Mouse (Mus musculus) embryo, embryonic 10 days (tissue): Measurements from ENCODE around the gene Map3k14.

Experiments used
- DNase-seq: peaks from one replicate; pipeline ENCODE4 v3.0.0-alpha.2; 2015; ENCODE audit warnings: low spot score

Map3k14 gene

DNA sequence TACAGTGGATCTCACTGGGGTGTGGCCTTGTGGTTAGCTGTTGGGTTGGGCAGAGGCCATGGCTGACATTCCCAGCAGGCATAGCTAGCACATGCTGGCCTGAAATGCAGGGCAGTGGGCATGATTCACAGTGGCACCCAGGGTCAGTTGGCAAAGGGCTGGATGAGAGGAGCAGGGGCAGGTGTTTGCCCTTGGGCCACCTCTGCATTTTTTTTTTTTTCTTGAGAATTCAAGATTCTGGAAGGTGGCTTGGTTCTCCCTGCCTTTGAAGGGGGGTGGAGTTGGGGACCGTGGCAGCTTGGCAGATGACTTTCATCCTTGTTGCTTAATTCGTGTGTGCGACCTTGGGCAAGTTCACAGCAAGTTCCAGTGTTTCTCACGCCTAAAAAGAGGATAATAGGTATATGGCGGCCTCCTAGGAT lies 92.8 kb downstream of the Map3k14 start:
- no peak for DNase-seq

DNA sequence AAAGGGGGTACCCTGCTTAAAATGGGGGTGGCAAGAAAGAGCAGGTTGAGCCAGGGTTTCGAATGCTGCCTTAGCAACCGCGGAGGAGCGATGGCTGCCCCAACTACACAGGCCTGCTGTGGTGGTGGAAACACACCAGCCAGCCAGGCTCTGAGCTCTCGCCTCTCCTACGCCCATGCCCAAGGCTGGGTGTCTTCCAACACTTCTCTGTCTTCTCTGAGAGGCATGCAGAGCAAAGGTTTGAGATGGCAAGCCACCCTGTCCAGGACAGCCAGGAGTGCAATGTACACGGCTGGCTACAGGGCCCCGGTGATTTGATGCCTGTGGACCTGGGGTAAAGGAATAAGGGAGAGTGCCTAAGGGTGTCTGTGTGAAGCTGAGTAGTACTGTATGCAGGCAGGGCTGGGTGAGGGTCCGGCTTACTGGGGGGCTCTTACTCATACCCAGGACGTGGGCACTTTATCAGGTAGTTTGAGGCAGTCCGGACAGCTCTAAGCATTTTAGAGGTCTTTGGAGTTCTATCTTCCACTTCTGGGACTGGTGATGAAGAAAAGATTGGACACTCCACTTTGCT lies 93.4 kb downstream of the Map3k14 start:
- DNase-seq, result no peak

DNA sequence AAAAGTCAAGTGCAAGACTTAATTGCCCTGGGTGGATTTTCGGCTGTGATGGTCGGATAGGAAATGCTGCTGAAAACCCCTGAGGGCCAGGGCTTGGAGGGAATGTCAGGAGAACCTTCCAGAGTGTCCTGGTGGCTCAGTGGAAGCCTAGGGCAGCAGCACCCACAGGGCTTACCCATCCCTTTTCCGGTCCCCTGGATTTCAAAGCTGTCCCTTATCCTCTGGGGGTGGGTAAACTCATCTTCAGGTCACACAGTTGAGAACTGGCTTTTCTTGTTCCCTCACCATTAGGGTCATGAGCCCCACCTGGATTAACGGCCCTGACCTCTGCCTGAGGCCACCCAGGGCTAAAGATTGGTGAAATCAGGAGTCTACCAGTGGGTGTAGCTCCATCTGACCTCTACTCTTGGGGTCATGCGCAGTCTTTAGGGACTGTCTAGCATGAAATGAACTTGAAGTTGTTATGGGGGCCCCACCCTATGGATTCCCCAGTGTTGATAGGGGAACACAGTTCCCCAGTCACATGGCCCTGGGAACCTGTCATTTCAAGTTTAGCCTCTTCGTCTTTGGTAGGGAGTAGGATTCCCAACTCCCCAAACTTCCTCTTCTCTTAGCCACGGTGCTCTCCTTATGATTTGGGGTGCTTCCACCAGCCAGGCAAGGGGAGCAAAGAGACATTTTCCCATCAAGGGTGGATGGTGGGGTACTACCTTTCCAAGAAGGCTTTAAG lies 94.1 kb downstream of the Map3k14 start:
- DNase-seq, result no peak

DNA sequence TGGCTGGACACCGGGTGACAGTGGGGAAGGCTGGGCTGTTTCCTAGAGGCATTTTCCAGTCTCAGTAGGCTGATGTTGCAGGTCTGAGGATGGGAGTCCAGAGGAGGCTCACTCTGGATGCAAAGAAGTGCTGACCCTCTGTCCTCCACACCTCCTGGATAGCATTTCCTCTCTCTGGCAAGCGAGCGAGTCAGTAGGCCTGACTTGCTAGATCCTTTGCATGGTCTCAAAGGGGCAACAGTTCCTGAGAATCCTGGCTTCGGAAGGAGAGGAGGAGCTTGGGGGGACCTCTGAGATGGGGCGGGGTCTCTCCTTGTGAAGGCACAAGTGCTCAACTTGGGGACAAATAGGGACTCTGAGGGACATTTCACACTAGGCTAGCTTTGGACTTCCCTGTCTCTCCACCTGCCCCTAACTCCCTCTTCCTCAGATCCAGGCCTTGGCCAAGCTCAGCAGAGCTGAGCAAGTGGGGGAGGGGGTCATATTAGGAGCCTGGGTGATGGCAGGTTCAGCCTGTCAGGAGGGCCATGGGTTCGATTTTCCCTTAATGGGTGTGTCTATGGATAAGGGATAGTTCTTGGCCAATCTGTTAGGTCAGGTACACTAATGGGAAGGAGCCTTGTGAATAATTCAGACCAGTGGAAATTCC lies 94.8 kb downstream of the Map3k14 start:
- no peak for DNase-seq

GRCm38 (mm10) chr11:103171703-103172391 lies 95.4 kb downstream of the Map3k14 start:
- no peak for DNase-seq

DNA sequence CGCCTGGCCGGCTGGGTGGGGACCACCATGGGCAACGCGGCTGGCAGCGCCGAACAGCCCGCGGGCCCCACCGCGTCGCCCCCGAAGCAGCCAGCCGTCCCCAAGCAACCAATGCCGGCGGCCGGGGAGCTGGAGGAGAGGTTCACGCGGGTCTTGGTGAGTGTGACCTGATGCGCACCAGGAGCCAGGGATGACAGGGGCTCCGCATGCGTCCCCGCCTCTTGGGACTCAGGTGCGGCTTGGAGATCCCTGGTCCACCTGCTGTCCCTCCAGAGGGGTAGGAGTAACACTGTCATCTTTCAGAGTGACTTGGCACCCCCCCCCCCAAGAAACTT lies 96.0 kb downstream of the Map3k14 start:
- no peak for DNase-seq

- peak; percentile 33 for DNase-seq
Measured at GRCm38 (mm10) chr11:103170494-103171285, 96.6 kb downstream of the Map3k14 start, which contains the start of gene Fmnl1. Gene Fmnl1, plus strand, starts transcription at chr11:103171107.

DNA sequence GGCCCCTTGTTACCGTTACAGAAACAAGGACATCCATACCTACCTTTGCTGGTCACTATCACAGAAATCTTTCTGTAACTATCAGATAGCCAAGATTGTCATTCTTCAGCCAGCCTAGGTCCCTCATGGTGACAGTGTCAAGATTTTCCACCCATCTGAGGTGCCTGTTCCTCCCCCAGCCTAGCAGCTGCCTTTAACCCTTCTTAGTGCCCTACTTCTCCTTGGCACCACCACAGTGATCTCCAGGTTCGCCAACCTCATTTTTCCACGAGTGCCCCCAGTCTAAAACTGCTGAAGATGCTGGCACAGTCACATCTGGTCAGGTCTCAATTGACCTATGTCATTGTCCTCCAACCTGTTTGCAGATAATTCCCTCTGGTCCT lies 97.2 kb downstream of the Map3k14 start:
- DNase-seq, result no peak
